Mouse (Mus musculus): ENCODE results near the gene Crhr1.

The Crhr1 gene

DNA sequence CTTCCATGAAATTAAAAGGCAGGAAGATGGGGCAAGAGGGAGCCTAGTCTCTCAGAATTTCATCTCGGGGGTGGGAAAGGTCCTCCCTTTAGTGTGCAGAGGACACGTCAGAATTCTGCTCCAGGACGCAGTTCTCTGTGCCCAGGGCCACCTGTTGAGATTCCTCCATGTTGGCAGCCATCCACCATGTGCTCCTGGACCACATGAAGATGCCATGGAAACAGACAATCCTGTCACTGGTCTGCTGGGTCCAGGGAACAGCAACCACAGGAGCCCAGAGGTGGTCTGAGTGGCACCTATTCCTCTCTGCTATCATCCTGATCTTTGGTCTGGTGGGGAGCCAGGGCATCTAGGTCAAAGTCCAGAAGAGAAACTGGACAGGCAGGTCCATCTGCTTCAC, 6.3 kb downstream of the Crhr1 start:
- no peak for DNase-seq (ENCODE audit: low spot score)

DNA sequence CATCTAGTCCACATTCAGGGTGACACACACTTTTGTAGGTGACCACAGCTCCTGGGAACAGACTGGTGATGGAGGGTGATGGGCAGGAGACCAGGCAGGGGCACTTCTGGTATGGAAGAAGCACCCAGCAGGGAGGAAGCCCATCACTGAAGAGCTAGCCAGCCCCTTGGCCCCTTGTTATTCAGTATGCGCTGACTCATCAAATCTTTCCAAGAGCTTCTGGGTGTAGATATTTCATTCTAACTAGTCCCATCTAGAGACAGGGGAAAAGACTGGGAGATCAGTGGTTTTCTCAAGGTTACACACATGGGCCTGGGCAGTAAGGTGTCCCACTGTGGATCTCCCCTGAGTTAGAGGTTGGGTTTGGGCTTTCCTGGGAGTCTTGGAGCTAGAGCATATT, 12.3 kb downstream of the Crhr1 start:
- DNase-seq (ENCODE audit: low spot score): no peak

GRCm38 (mm10) chr11:104148787-104149186, 16.1 kb downstream of the Crhr1 start:
- no peak for DNase-seq (ENCODE audit: low spot score)

DNA sequence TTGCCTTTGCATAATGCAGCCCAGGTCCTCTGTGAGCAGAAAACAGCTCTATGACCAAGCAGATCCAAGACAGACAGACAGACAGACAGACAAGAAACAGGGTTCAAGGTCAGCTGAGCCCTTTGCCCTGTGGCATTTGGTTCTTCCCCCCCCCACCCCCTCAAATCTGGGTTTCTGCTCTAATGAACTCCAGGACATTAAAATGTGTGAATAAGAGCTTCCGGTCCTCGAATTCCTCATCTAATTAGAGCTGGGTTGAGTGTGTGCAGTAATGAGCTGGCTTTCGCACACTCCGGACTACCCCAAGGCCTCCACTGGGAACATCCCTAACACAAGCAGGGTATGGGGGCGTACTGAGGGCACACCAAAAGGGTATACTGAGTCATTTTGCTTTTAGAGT, 18.3 kb downstream of the Crhr1 start:
- DNase-seq (ENCODE audit: low spot score): no peak

- no peak for DNase-seq (ENCODE audit: low spot score)
These were observed 21.7 kb downstream of the Crhr1 start for GRCm38 (mm10) chr11:104154332-104154731.

- no peak for DNase-seq (ENCODE audit: low spot score)
These were observed 22.4 kb downstream of the Crhr1 start for GRCm38 (mm10) chr11:104154820-104155635.

DNA sequence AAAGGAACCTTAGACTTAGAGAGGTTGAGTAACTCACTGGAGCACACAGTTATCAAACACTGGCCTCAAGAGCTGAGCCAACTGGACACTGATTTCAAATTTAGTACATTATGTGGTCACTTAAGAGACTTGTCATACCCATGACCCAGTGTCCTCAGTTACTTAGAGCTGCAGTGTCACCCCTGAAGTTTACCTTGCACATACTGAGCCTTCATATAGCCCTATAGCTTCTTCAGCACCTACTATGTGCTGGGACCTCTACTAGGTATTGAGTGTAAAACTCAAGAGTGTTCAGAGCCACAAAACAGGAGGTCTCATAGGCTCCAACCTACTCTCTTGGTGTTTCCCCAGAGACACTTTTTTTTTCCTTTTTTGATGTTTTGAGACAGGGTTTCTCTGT, 23.2 kb downstream of the Crhr1 start:
- DNase-seq (ENCODE audit: low spot score): no peak

- DNase-seq (ENCODE audit: low spot score): no peak
These were observed 23.7 kb downstream of the Crhr1 start for GRCm38 (mm10) chr11:104156391-104156790.

DNA sequence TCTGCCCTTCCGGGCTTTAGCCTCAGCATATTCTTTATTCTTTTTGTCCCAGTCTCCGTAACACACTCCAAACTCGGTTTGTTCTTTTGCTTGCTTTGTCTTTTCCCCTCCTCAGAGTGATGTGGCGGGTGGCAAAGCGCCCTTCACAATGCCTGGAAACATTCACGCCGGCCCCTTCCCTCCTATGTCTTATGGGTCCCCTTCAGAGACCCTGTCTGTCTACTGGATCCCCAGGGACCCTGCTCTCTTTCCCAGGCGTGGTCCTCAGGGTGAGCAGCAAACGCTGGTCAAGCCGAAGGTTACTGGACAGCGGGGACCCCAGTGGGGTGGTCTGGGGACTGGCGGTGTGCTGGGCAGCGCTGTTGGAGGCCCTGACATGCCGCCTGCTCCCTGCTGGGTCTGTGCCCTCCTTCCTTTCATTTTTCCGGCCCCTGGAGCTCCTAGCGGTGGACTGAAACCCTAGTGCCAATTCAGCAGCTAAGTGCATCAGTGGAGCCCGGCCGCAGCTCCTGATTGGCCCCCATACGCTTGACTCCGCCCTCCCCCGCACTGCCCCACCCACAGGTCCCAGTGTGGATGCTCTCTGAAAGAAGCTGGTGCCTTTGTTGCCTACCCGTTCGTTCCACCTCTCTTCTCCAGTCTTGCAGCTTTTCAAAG, 25.1 kb downstream of the Crhr1 start:
- DNase-seq (ENCODE audit: low spot score): peak; percentile 23

GRCm38 (mm10) chr11:104158260-104158907, 25.7 kb downstream of the Crhr1 start:
- no peak for DNase-seq (ENCODE audit: low spot score)

GRCm38 (mm10) chr11:104159769-104160272, 27.2 kb downstream of the Crhr1 start:
- DNase-seq (ENCODE audit: low spot score): no peak

GRCm38 (mm10) chr11:104161153-104161552, 28.5 kb downstream of the Crhr1 start:
- no peak for DNase-seq (ENCODE audit: low spot score)

DNA sequence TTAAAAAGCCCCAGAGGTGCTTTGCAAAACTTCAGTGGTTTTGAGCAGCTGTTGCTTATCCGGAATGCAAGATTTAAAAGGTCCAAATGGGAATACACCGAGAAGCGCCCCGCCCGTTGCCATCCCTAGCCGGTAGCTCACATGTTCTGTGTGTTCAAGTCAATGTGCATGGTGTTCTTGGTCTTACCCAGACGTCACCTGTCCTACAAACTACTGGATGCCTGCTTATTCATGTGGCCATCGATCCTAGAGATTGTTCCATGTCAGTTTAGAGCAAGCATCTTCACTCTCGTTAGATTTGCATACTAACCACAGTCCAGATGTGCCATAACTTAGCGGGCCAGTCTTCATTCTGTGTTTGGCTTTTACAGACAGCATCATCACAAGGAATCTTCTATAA, 31.6 kb downstream of the Crhr1 start:
- no peak for DNase-seq (ENCODE audit: low spot score)

DNA sequence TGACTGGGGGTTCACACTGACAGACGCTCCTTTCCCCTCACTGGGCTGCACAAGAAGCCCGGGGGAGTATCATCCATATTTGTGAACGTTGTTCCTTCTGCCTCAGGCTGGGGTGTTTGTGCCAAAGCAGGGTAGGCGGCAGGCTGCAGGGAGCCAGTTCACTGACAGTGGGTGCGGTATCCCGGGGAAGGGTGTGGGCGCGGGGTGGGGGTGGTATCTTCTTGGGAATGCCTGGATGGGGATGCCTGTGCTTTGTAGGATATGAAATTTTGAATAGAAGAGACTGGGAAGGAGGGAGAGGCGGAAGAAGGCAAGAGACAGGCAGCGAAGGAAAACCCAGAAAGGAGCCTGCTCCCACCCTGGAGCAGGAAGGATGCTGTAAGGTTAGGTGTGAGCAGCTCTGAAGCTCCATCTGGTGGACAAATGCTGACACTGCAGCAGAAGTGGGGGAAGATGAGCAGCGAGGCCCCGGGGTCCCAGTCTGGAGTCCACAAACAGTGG, 38.7 kb downstream of the Crhr1 start:
- peak; percentile 68 for DNase-seq (ENCODE audit: low spot score)

DNA sequence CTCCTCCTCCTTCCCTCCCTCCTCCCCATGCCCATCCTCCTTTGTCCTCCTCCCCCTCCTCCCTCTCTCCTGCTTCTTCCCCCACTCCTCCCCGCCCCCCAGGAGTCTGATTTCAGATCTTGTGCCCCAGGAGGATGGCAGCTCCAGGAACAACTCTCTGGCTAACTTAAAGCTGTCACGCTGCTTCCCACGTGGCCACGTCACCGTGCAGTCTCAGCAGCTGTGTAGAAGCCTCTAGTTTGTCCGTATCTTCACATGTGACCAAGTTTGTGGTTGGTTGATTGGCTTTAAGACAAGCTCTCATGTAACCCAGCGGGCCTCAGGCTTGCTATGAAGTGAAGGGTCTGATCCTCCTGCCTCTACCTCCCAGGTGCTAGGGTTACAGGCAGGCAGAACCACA, 46.2 kb downstream of the Crhr1 start:
- DNase-seq (ENCODE audit: low spot score): no peak

- no peak for DNase-seq (ENCODE audit: low spot score)
These were observed 47.1 kb downstream of the Crhr1 start for GRCm38 (mm10) chr11:104179804-104180203.

DNA sequence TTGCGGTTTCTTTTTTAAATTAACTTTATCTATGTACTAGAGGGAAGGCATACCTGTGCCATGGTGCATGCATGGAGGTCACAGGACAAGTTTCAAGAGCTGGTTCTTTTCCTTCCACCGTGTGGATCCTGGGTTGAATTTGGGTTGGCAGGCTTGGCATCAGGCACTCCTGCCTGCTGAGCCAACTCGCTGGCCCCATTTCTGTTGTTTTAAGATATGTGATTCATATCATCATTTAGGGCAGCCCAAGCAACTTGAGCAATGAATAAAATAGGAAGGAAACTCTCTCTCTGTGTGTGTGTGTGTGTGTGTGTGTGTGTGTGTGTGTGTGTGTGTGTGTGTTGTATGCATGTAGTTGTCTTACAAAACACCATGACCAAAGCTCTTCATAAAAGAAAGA, 49.5 kb downstream of the Crhr1 start:
- no peak for DNase-seq (ENCODE audit: low spot score)

- DNase-seq (ENCODE audit: low spot score): no peak
These were observed 53.6 kb downstream of the Crhr1 start, which contains the start of gene Sppl2c for GRCm38 (mm10) chr11:104186135-104186836. Gene Sppl2c (plus strand): TSS chr11:104186327.

DNA sequence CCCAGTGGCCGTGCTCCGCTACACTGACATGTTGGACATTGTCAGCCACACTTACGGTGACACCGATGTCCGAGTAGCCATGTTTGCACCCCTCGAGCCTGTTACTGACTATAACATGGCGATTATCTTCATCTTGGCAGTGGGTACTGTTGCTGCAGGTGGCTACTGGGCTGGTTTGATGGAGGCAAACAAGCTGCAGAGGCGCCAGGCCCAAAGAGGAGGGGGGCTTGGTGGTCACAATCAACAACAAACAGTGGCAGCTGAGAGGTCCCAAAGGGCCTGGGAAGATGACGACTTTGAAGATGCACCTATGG, 54.1 kb downstream of the Crhr1 start:
- DNase-seq (ENCODE audit: low spot score): no peak

DNA sequence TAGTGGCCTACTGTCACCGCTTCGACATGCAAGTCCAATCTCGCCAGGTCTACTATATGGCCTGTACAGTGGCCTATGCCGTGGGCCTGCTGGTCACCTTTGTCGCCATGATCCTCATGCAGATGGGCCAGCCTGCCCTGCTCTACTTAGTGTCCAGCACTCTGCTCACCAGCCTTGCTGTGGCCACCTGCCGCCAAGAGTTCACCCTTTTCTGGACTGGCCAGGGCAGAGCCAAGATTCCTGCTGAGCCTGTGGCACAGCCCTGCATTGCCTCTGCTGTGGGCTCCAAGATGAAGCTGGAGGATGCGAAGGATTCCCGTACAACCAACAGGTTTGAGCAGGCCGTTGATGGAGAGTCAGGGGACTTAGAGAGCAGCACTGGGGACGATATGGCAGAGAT, 55.1 kb downstream of the Crhr1 start:
- DNase-seq (ENCODE audit: low spot score): no peak

- DNase-seq (ENCODE audit: low spot score): no peak
These were observed 57.4 kb downstream of the Crhr1 start for GRCm38 (mm10) chr11:104190008-104190407.

GRCm38 (mm10) chr11:104195382-104195781, 62.7 kb downstream of the Crhr1 start:
- DNase-seq (ENCODE audit: low spot score): no peak

All from ovary, postnatal 14 days (tissue).